Mouse (Mus musculus) urinary bladder, adult 2 months (tissue): ENCODE measurements at regions not wholly inside any gene's neighbourhood (a gene's known extent, or its start where the extent isn't known, plus 50 kb on each side); places are given as distances from the start of the nearest gene placed in this dataset.

Source experiments
- DNase-seq: peaks from one replicate; pipeline ENCODE4 v3.0.0; 2022; ENCODE audit warnings: low spot score

DNA sequence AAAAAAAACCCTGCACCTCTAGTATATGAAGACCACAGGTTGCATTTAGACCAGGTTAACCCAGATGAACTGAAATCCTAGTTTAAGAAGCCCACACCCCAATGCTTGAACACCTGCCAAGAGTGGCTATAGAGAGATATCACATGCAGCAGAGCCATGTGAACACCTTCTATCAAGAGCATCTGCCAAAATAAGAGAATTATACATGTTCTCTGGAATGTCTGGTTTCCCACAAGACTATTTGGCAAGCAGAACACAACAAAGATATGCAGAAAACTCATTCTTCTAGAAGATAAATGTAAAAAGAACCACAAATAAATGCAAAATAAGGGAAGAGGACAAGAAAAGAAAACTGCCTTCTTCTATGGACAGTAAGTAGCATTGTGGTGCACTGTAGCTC is 107.7 kb upstream of the Dab2 start:
- no peak for DNase-seq

DNA sequence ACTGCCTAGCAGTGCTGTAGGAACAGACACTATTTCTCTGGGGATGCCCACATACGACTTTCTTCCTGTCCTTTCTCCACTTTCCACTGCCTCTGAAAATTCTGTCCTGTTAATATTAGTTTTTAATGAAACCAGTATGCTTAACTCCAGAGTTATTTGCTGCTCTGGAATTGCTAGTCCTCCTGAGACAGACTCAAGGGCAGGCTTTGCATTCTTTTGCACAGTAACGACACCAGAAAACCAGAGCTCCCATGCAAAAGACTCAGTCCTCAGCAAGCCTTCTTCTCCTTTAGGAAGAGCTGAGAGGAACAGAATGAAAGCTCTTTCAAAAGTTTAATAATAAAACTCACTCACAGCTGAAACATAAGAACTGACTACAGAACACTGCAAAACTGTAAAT is 92.3 kb upstream of the Dab2 start:
- no peak for DNase-seq

GRCm38 (mm10) chr15:6209301-6209700 is 90.3 kb upstream of the Dab2 start:
- DNase-seq: no peak

DNA sequence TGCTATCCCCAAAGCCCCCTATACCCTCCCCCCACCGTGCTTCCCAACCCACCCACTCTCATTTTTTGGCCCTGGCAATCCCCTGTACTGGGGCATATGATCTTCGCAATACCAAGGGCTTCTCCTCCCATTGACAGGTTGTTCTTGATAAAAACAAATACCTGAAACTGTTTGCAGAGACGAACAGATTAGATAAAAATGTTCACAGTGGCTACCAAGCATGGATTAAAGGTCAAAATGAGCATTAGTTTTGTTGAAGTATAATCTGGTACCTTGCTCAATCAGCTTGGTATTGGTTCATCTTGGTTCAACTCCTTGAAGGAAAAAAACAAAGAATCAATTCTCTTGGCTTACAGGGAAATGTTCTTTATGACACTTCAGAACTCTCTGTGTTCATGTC is 81.5 kb upstream of the Dab2 start:
- DNase-seq: no peak

DNA sequence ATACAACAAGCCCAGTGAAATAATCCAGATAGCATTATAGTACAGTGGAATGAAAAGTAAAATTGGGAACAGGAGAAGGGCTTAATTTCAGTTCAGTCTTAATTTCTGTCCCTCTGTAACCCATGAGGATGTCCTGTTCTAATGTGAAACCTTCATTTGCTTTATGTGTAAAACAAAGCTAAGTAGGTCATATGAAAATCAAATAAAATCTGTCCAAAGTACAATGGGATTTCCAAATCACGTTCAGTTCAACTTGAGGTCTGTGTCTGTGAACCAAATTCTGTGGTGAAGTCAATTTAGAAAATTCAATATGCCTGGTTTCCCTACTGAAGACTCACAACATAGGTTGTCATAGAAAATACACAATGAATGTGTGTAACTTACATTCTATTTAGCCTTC is 74.4 kb upstream of the Dab2 start:
- no peak for DNase-seq

DNA sequence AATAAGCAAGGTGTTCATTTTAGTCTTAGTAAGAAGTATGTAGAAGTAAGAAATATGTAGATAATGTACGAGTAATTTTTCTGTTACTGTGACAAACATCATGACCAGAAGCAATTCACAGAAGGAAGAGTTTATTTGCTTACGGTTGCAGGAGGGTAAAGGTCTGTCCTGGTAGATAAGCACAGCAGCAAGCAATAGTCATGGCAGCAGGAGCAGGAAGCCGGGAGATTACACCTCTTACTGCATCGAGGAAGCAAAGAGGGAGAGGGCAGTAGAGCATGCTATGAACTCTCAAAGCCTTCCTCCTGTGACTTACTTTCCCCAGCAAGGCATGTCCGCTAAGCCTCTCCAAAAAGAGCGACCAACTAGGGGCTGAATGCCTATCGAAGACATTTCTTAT is 69.0 kb upstream of the Dab2 start:
- no peak for DNase-seq

- no peak for DNase-seq
These were observed 68.1 kb upstream of the Dab2 start for GRCm38 (mm10) chr15:6231308-6232103.

- DNase-seq: no peak
These were observed 66.0 kb upstream of the Dab2 start for GRCm38 (mm10) chr15:6233621-6234020.

DNA sequence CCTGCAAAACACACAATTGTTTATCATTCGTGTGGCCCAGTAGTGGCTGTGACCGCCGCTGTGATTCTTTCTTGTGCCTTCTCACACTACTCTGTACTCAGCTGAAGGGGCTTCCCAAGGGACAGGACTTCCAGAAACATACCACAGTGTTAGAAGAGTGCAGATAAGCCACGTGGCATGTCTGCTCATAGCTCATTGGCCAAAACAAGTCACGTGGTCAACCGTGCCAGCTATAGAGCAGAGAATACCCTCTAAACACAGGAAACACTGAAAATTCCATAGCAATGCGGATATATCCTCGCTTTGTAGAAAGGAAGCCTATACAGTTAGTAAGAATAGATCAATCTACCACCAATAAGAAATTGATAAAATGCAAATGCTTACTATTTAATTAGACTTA is 63.0 kb upstream of the Dab2 start:
- DNase-seq: no peak

- no peak for DNase-seq
These were observed 61.9 kb upstream of the Dab2 start for GRCm38 (mm10) chr15:6237726-6238125.

DNA sequence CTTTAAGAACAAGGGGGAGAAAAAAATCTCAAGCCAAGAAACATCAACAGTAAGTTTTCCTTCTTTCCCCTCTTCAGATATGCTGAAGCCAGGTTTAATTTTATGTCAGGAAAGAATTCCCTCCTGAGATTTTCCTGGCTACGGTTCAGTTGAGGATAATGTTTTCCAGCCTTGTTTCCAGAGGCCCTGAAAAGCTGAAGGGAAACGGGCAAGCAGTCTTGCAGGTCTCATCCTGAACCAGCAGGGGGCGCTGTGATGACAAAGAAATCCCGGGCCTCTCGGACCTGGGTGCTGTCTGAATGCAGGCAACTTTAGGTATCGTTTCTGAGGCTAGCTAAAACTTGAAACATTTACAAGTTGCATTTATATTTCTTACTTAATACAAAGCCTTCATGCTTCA is 61.5 kb upstream of the Dab2 start:
- DNase-seq: peak; percentile 64

- no peak for DNase-seq
These were observed 60.8 kb upstream of the Dab2 start for GRCm38 (mm10) chr15:6238755-6239154.

GRCm38 (mm10) chr15:6242132-6242531 is 57.5 kb upstream of the Dab2 start:
- no peak for DNase-seq

GRCm38 (mm10) chr15:6244401-6244800 is 55.2 kb upstream of the Dab2 start:
- no peak for DNase-seq

GRCm38 (mm10) chr15:6245950-6246894 is 53.4 kb upstream of the Dab2 start:
- no peak for DNase-seq

DNA sequence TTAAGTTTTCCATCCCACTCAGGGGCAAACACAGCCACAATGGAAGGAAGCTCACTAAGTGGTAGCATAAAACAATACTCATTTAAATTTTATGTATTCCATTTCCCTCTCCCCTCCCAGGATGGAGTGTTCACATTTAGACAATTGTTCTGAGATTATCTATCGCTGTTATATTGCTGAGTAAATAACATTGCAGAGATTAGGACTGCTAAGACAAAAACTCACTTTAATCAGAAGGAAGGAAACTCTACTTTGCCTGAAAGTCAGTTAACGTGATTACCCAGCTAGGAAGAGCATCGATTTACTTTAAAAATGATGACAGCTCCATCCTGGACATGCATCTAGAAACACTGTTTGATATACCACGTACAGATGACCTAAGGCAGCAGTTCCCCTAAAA is 51.1 kb upstream of the Dab2 start:
- DNase-seq: no peak
